Mouse (Mus musculus) WW6 (cell line): ENCODE measurements around the gene Gm6096.
"Not testable (repeated sequence)": the region's sequence is repeated elsewhere in the genome, so short reads cannot be mapped to it uniquely, and the experiment has no call there.

Source experiments
- DNase-seq: peaks from one replicate; pipeline ENCODE4 v3.0.0-alpha.2; 2013; ENCODE audit warnings: low read depth, low spot score

The Gm6096 gene

GRCm38 (mm10) chr7:34250738-34251137 lies at the start of gene Gm6096:
TSS of gene Gm6096 (plus strand) at chr7:34251038.
- no peak for DNase-seq

GRCm38 (mm10) chr7:34202147-34202546 lies 48.7 kb upstream of the Gm6096 start:
- not testable (repeated sequence) for DNase-seq

- no peak for DNase-seq
Measured at GRCm38 (mm10) chr7:34206331-34206730, 44.5 kb upstream of the Gm6096 start.

- DNase-seq = no peak
Measured at GRCm38 (mm10) chr7:34208027-34208745, 42.7 kb upstream of the Gm6096 start.

GRCm38 (mm10) chr7:34213281-34213680 lies 37.6 kb upstream of the Gm6096 start:
- DNase-seq = no peak

GRCm38 (mm10) chr7:34214644-34215043 lies 36.2 kb upstream of the Gm6096 start:
- no peak for DNase-seq

GRCm38 (mm10) chr7:34215481-34215880 lies 35.4 kb upstream of the Gm6096 start:
- no peak for DNase-seq

GRCm38 (mm10) chr7:34216474-34216873 lies 34.4 kb upstream of the Gm6096 start:
- DNase-seq = no peak

GRCm38 (mm10) chr7:34218496-34218895 lies 32.3 kb upstream of the Gm6096 start:
- no peak for DNase-seq

GRCm38 (mm10) chr7:34221594-34222250 lies 29.1 kb upstream of the Gm6096 start:
- no peak for DNase-seq

- no peak for DNase-seq
Measured at GRCm38 (mm10) chr7:34222340-34222739, 28.5 kb upstream of the Gm6096 start.

GRCm38 (mm10) chr7:34224308-34224707 lies 26.5 kb upstream of the Gm6096 start:
- DNase-seq = no peak

GRCm38 (mm10) chr7:34226086-34226485 lies 24.8 kb upstream of the Gm6096 start:
- DNase-seq = no peak

GRCm38 (mm10) chr7:34226846-34227245 lies 24.0 kb upstream of the Gm6096 start:
- no peak for DNase-seq

- DNase-seq = no peak
Measured at GRCm38 (mm10) chr7:34228641-34229040, 22.2 kb upstream of the Gm6096 start.

- DNase-seq = no peak
Measured at GRCm38 (mm10) chr7:34229153-34229552, 21.7 kb upstream of the Gm6096 start.

GRCm38 (mm10) chr7:34229691-34230111 lies 21.1 kb upstream of the Gm6096 start:
- no peak for DNase-seq

GRCm38 (mm10) chr7:34230116-34230515 lies 20.7 kb upstream of the Gm6096 start, which contains the start of gene Gpi1:
TSS of gene Gpi1 (minus strand) at chr7:34230336.
- peak; percentile 47 for DNase-seq

- DNase-seq = no peak
Measured at GRCm38 (mm10) chr7:34232785-34233725, 17.8 kb upstream of the Gm6096 start.

- peak; percentile 98 for DNase-seq
Measured at GRCm38 (mm10) chr7:34233909-34234609, 16.8 kb upstream of the Gm6096 start.
